Mouse (Mus musculus) R1 (cell line): ENCODE results near the gene Pdzd3.

Experiments
- DNase-seq: peaks from one replicate; pipeline ENCODE4 v3.0.0-alpha.2; 2018; ENCODE audit warnings: low read depth, low spot score

Pdzd3 gene

DNA sequence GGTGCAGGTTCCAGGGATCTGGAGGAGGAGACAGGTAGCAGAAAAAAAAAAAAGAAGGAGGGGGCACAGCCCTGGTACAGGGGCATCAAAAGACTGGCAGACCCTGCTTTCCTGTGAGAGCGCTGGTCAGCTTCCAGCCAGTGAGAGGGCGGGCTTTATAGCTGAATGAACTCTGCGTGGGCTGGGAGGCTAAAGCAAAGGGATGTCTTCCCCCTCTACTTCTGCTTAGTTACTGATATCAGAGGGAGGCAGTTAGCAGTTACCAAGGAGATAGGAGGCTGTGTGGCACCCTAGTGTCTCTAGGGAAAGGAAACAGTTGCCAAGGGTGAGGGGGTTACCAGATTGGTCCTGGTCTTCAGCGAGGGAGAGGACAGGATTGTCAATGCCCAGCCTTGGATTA lies 826 bp downstream of the Pdzd3 start:
- DNase-seq = no peak

DNA sequence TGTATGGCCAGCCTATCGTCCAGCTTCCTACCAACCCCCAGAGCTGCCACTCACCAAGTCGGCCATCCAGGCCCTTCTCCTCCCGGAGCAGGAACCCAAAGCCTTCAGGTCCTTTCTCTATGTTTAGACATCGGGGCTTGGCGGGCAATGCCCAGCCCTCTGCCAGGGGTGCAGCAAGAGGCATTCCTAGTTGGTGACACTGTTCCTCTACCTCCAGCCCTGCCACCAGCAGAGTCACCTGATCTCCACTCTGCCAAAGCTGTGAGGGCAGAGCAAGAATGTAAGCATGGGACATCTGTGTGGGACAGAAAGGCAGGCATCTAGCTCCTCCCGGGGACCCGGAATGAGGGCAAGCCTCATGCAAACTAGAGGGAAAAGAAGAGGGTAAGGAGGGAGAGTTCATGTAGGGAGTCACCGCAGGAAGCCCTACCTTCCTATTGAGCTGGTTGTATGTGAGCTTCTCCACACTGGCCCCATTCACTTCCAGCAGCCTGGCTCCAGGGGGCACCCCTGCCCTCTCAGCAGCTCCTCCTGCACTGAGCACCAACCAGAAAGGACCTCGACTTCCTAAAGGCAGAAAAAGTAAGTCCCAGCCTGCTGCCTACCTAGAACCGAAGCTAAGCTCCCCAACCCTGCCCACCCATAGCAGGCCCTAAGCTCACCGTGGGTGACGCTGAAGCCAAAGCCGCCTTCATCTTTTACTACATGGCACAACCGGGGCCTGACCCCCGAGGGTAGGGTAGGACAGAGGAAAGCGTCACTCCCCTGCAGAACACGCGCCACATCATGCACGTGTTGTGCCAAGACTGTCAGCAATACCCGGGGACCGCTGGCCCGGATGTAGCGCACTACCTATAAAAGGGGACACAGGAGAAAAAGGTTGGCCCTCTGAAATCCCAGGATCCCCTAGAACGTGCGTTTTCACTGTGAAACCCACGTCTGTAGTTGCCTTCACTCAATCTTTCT lies 1.8 kb downstream of the Pdzd3 start:
- peak; percentile 71 for DNase-seq

DNA sequence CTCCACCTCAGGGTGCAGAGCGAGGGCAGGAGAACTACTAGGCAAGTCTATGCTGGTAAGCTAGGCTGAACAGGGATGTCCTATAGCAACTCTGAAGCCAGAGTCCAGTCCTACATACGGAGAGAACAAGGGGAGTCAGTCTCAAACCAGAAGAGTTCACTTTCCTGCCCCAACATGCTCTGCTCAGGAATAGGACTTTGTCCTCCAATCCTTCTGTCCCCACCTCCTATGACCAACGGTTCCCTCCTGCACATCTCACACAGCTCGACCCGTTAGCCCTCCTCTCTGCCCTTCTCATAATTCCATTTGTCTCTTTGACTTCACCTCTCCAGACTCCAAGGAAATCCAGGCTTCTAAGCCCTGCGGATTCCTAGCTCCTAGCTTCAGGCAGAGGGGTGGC lies 3.4 kb downstream of the Pdzd3 start:
- DNase-seq = no peak

DNA sequence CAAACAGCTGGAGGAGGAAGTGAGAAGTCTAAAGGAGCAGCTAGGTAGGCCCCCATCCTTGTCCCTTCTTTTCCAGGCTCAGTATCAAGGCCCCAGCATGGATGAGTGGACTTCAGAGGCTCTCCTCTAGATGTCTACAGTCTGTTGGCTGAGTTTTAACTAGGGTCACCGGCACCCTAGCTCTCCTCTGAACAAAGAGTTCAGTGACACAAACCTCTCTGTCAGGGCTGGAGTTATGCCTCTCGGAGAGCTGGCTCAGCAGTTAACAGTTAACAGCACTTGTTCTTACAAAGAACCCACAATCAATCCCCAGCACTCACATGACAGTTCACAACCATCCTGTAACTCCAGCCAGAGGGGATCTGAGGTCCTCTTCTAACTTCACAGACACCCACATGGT lies 7.7 kb downstream of the Pdzd3 start:
- DNase-seq = no peak

DNA sequence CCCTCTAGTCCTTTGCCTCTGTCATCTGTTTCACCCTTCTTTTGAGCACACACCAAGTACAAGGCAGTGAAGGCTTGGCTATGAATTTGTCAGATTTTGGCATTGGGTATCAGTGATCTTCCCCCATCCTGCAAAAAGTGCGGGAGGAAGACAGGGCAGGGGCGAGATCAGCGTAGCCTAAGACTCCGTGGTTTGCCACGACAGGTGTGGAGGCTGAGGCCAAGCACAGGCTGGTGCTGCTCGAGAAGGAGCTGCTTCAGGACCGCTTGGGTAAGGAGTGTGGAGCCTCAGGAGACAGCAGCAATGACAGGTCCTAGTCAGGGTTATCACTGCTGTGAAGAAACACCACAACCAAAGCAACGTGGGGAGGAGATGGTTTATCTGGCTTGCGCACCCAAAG lies 9.9 kb downstream of the Pdzd3 start:
- DNase-seq = no peak

DNA sequence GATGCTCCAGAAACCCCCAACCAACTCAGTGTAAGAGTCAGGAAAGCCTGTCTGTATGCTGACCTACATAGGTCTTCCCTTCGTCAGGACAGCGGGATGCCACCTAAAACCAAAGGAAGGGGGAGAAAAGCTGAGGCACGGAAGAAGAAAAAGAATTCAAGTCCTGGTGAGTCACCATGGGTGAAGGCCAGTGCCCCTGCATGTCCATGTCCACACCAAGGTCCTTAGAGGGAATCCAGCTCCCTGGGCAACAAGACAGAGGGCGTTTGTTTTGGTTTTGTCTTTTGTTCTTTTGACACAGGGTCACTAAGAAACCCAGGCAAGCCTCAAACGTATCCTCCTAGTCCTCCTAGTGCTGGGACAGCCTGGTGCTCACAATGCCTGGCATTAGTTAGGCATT lies 10.4 kb downstream of the Pdzd3 start:
- DNase-seq = no peak

DNA sequence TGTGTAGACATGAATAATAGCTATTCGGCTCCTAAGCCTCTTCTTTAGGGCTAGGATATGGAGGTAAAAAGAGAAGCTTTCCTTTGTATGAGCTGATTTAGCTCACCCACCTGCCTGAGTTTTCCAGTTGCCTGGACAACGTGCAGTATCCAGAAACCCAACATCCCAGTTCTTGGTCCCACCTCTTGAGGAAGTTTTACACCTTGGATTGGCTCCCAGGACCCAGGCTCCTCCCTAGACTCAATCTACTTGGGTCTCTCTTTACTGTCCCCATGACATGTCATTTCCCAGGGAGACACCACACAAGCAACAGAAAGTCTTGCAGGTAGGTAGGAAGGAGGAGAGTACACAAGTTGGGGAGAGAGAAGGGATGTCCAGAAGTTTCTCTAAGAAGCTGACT lies 10.9 kb downstream of the Pdzd3 start, which contains the start of gene Ccdc153:
Ccdc153 (plus strand) TSS at position 278 of the 400 bp plus-strand sequence.
- no peak for DNase-seq

DNA sequence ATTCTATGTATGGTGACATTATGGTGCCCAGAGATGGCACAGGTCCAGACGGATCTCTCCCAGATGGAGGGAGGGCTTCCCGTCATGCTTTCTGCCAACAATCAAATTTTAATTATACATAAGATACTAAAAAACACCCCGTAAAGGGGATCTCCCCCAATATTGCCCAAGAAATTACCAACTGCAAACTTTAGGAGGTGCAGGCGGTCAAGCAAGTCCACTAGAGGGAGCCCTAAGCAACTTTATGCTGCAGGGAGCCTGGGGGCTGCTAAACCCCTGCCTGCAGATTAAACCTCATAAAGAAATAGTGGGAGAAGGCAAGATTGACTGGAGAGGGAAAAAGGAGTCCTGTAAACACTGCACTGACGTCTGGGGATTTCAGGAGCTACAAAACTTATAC lies 11.8 kb downstream of the Pdzd3 start:
- peak; percentile 57 for DNase-seq

DNA sequence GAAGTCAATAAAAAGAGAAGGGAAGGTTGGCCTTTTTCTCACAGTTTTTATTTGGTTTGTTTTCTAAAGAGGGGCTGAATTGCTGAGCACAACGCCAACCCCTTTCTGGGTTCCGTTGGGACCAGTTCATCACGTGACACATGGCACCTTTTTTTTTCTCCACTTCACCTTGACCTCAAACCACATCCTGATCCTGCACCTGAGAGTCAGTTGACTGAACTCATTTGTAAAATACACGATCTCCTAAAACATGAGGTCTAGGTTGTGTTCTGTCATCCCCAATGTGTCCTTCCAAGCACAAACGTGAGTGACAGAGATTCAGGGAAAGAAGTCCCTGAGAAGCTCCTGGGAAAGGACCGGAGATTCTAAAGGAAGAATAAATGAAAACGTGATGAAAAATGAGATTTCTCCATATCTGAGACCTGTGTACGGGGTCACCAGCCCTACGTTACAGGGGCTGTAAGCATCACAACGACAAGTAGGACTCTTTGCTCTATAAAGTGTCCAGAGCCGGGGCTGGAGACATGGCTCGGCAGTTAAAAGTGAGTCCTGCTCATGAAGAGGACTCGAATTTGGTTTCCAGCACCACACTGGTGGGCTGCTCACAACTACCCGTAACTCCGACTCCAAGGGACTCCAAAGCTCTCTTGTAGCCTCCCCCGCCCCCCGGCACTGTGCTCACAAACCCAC lies 12.6 kb downstream of the Pdzd3 start:
- DNase-seq = no peak

DNA sequence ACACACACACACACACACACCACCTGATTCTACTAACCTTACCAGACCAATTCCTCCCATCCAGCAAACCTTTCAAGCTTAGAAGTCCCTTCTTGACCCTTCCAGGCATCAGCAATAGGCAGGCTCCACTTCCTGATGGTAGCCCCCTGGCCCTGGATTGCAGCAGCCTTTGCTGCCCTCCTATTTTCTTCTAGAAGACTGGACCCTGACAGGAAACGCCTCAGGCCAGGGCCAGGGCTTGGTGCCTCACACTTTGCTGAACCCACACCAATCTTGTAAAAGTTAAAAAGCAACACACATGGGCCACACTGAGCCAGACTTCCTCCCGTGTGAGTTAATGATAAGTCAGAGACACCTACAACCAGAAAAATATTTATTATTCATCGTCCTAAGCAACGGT lies 14.1 kb downstream of the Pdzd3 start:
- no peak for DNase-seq

DNA sequence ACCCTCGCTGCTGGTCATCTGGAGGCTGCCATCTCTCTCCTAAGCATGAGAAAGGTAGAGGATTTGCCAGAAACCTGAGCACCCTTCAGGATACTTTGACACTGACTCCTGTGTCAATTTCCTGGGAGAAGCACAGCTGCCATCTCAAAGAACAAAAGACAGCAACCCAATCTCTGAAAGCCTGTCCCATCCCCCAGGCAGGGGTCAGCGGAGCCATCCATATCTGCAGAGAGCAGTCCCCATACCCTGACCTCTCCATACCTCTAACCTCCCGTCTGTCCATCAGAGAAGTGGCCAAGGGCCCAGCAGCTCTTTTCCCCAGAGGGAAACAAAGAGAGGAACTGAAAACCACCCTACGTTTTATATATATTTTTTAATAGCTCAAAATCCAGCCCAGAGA lies 14.7 kb downstream of the Pdzd3 start:
- no peak for DNase-seq

DNA sequence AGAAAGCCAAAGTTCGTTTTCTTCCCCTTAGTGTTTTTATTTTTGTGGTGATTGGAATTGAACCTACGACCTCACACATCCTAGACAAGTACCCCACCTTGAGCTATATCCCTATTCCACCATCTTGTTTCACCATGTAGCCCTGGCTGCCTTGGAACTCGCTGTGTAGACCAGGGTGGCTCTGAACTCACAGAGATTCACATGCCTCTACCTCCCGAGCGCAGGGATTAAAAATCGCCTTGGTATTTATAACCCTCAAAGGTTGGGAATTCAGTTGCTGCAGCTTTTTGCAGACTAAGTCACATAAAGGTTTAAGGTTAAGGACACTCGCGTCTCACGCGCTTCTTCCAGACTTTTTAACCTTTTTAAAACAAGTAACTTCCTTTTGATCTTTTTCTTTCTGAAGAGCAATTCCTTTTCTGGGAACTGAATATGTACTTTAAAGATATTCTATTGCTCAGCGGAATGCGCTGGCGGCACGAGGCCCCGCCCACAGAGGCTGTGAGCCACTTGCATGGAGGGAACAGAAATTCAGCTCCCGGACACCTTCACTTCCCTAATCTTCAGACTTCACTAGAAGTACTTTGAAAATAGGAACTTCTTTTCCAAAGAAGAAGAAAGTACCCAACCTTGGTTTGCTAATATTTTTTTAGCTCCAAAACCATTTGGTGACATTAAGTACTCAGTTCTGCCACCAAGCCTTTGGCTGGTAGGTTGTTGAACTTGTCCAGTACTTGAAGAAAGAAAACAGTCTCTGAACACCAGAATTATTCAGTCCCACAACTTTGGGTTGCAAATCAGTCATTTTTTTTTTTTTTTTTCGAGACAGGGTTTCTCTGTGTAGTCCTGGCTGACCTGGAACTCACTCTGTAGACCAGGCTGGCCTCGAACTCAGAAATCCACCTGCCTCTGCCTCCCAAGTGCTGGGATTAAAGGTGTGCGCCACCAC lies 16.5 kb downstream of the Pdzd3 start:
- peak; percentile 75 for DNase-seq

DNA sequence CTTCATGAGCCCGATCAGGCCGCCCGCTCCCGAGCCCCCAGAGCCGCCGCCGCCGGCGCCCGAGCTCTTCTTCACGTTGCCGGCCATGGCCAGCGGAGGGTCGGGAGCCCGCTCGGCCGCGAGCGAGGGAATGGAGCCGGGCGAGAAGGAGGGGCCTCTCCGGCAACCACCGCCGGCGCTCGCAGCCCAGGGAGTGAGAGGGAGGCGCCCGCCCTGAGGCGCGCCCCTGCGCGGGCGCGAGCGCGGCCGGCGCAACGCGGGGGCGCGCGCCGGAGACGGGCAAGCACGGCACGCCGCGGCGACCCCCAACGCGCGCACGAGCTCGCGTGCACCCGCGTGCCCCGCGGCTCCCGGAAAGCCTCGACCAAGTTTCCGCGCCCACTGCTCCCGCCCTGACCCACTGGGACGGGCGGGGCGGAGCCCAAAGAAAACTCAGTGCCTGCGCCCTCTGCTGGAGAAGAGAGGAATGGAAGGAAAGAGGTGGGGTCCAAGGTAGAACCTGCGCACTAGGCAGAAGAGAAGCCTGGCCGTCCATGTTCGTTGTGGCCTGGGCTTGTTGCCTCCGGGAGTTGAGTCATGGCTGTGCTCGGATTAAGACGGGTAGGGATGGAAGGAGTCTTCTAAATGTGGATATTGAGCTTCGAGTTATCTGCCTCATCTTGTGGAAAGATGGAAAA lies 17.3 kb downstream of the Pdzd3 start, which contains the start of gene Cbl:
Cbl (minus strand) TSS at position 248 of the 677 bp plus-strand sequence.
- DNase-seq = peak; percentile 97

DNA sequence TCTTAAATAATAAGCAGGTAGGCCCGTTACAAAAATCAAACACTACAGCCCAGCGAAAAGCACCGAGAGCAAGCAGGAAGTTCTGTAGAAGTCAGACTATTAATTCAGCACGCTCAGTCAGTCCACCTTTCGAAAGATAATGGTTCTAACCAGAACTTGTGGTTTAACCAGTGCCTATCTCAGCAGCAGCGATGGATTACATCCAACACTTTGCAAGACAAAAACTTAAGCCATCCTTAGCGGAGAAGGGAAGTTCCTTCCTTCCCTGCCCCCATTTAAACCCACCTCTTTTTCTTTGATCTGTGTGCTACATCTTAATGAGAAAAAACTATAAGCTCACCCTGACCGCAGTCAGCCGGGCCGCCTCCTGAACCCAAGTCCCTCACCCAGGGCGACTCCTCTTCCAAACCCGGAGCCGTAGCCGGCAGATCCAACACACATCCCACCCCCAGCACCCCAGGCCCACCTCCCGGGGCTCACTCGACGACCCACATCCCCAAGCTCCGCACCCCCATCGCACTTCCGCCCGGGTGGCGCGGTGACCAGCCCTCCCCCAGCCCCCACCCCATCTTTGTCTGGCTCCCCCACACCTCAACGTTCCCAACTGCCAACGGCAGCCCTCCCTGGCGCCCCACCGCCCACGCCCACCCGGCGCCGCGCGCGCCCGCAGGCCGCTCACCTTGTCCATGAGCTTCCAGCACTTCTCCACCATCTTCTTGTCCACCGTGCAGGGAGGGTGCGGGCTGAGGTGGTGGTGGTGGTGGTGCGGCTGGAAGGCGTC lies 18.1 kb downstream of the Pdzd3 start:
- DNase-seq = peak; percentile 85

DNA sequence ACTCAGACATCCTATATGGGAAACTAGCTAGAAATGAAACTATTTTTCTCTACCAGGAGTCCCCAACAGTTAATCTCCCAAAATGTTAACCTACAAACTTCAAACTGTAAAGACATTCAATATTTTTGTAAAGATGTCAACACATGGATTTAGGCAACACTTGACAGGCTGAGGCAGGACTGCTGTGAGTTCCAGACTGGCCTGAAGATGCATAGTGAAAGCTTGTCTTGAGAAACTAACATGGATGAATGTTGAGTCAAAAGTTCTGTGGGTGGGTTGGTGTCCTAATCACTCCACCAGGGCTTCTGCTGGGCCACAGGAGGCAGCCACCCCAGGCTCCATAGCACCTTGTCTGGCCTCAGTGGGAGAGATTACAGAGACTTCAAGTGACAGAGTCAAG lies 19.7 kb downstream of the Pdzd3 start:
- DNase-seq = no peak

DNA sequence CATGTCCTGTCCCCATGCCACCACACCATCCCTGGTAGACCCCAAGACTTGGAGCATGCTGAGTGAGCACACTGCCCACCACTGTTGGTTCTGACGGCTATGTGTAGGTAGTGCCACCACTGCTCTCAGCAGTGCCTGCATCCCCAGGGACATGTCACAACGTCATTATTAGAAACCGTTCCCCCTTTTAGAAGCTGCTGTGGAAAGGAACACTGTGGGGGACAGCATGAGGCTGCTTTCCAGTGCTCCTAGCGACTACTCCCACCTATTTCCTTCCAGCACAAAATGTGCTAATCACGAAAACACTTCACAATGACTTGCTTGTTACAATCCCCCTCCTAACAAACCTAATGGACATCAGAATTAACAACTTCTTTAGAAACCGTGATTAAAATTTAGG lies 25.3 kb downstream of the Pdzd3 start:
- DNase-seq = no peak

DNA sequence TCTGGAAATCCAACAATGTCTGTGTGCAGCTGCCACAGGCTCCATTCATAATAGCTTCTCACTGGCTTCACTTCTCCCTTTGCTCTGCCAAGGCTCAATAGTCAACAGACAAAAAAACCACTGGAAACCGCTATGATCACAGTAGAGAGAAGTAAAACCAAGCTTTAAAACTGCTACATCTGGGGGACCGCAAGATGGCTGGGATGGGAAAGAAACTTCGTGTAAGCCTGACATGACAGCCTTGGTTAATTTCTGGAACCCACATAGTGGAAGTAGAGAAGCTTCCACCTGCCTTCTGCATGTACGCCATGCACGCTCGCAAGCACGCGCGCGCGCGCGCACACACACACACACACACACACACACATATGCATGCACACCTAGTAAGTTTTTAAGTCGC lies 37.7 kb downstream of the Pdzd3 start:
- DNase-seq = no peak

DNA sequence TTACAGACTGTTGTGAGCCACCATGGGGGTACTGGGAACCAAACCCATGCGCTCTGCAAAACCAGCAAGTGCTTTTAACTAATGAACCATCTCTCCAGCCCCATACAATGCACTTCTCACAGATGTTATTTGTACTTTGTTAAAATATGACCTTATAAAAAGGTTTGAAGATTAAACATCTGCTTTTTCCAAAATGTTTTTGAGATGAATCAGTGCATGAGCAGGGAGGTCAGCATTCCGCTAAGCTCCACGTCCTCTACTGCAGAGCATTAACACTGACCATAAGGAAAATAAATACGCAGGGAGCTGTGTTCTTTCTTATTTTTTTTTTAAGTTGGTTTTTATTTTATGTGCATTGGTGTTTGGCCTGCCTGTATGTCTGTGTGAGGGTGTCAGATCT lies 38.9 kb downstream of the Pdzd3 start:
- DNase-seq = no peak

DNA sequence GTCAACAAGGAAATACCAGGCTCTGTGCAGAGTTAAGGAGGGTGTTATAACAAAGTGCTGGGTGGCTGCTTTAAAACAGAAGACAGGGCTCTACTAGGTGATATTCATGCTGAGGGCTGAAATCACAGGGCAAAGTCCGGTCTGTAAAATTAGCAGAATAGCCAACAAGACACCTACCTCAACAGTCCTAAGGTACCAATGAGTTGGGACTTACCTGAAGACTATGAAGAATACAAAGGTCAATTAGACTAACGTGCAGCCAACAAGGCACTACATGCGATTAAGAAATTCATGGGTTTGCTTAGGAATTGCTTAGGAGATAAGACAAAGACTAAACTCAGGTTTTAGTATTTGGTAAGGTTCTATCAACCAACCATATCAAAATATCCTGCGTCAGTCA lies 41.9 kb downstream of the Pdzd3 start:
- no peak for DNase-seq

DNA sequence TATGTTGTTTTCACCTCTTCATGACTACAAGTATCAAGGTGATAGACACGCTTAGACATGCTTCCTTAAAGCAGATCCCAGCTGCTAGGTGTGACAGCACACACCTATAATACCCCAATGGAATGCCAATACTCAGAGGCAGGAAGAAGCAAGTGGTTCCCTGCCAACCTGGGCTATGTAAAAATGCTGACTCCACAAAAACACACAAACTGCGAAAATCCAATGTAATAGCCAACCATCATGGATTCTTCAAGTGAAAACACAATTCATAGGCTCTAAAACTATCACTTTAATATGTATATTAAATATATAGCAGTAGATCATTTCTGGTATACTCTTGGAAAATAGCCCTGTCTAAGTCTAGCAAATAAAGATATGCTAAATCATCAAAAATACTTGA lies 43.4 kb downstream of the Pdzd3 start:
- DNase-seq = no peak
